Mouse (Mus musculus): Measurements from ENCODE around the gene Rtf1.

DNA sequence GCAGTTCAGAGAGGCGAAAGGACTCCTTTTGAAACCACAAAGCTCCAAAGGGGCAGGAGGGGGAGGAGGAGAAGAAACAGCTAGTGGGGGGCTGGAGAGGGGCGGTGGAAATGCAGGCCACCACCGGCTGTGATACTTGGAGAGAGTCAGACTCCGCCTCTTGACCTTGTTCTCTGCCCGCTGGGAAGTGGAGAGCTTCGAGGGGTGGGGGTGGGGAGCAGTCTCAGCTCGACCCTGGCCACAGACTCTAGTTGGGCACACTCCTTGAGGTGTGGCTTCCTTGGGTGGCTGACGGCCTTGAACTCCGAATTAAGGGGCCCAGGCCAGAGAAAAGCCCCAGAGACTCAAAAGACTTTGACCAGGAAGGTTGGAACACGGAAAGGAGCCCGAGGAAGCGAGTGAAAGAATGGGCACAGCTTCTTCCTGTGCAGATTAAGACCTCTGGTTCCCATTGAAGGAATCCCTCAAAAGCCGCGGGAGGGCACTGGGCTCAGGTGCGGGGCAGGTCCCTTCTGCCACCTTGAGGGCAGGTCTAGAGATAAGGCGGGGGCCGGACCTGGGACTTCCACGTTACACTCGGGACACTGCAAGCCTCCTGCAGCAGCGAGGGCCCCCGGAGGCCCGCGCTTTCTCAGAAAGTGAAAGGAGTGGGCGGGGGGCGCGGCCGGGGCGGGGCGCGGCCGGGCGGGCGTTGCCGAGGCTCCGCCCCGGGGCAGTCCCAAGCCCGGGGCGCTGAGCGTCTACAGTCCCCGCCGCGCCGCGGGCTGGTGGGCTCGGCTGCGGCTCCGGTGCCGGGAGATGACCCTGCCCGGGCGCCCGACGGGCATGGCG, 66.9 kb downstream of the Rtf1 start, which contains the start of gene Itpka:
- TF ChIP-seq CTCF (IDR thresholded peaks at IDR 0.05; ENCODE audit: low read depth, low read length): no peak
- no peak for TF ChIP-seq POLR2A (IDR thresholded peaks at IDR 0.05; ENCODE audit: borderline replicate concordance, low read depth, low read length)

Measured in bone marrow macrophage, adult 2 months (primary cell).